Mouse (Mus musculus) midbrain, embryonic 11.5 days (tissue): ENCODE measurements around the gene Cep112. TPM values are rescaled to one million over a fixed set of nuclear protein-coding genes. Genes with fewer than 3 reads are reported as not detected.

ENCODE experiments used
- ATAC-seq: fragments of 200-750 bp; cut with Nextera tagmentation; 2 replicates; pipeline ENCODE4 v1.8.0; 2017; ENCODE audit warnings: moderate TSS enrichment, moderate library complexity; ENCODE audit not compliant: low FRiP score
- DNase-seq: peaks from one replicate; pipeline ENCODE4 v3.0.0; 2015; ENCODE audit warnings: low spot score; ENCODE audit errors: missing footprints
- H3K27ac ChIP-seq: fragments of 300-500 bp; sonication (generic); 2 replicates; pipeline ENCODE4 v1.5.1; 2014; ENCODE audit warnings: low read depth, low read length
- H3K27me3 ChIP-seq: fragments of 300-500 bp; sonication (generic); 2 replicates; pipeline ENCODE4 v1.6.1; 2014; ENCODE audit warnings: mild to moderate bottlenecking, low read length, moderate library complexity, mixed read lengths; ENCODE audit not compliant: control insufficient read depth, insufficient read depth
- H3K36me3 ChIP-seq: fragments of 300-500 bp; sonication (generic); 2 replicates; pipeline ENCODE4 v1.6.1; 2014; ENCODE audit warnings: mild to moderate bottlenecking, low read length, moderate library complexity, mixed read lengths; ENCODE audit not compliant: control insufficient read depth, insufficient read depth
- H3K4me1 ChIP-seq: fragments of 300-500 bp; sonication (generic); 2 replicates; pipeline ENCODE4 v1.6.1; 2014; ENCODE audit warnings: low read length; ENCODE audit not compliant: control insufficient read depth, insufficient read depth
- H3K4me2 ChIP-seq: fragments of 300-500 bp; sonication (generic); 2 replicates; pipeline ENCODE4 v1.6.1; 2014; ENCODE audit warnings: mild to moderate bottlenecking, moderate library complexity
- H3K4me3 ChIP-seq: fragments of 300-500 bp; sonication (generic); 2 replicates; pipeline ENCODE4 v1.5.1; 2014; ENCODE audit warnings: low read depth, low read length
- H3K9ac ChIP-seq: fragments of 300-500 bp; sonication (generic); 2 replicates; pipeline ENCODE4 v1.6.1; 2014; ENCODE audit warnings: low read length
- H3K9me3 ChIP-seq: fragments of 300-500 bp; sonication (generic); 2 replicates; pipeline ENCODE4 v1.6.1; 2016; ENCODE audit warnings: low read length; ENCODE audit not compliant: control insufficient read depth
- WGBS: fragments of 180-500 bp; shearing (Covaris S2); extraction: QIAGEN DNeasy Blood & Tissue Kit; methylation state at CpG from one replicate; pipeline ENCODE4 v1.1.7; 2014; 5-methylcytosine and 5-hydroxymethylcytosine counted together
- polyA plus RNA-seq: library from polyadenylated mRNA; unstranded; fragments of >200 nt; fragmentation: Nextera tagmentation; extraction: Ambion mirVana; gene quantifications from 2 replicates; pipeline ENCODE4 v1.2.1, GENCODE M21; 2014

Cep112 gene
- polyA plus RNA-seq, 1 experiment from 2014 or later: 21.3 TPM

GRCm38 (mm10) chr11:108892406-108892805 is 467.4 kb downstream of the Cep112 start:
- H3K27ac ChIP-seq: 0 out of 2 replicates have a peak overlapping the region, but pooled peaks have one; percentile 40
- H3K4me3 ChIP-seq: peak overlapping the region; percentile 7; the same call in 1 of the 2 replicates
- H3K4me1 ChIP-seq: peaks cover 40% of the 10 kb centered on the region
- 3% methylated on average over 4 of the region's 7 CpGs for WGBS
- no peak for ATAC-seq
- H3K9me3 ChIP-seq: no peaks in the 10 kb centered on the region
- H3K4me2 ChIP-seq: peak overlapping the region; percentile 28; the same call in 1 of the 2 replicates
- H3K36me3 ChIP-seq: no peaks in the 10 kb centered on the region
- DNase-seq: no peak
- peak overlapping the region; percentile 29; the same call in 1 of the 2 replicates for H3K9ac ChIP-seq
- H3K27me3 ChIP-seq: no peaks in the 10 kb centered on the region

- Histone ChIP-seq H3K36me3 (no peaks in the 10 kb centered on the region), H3K4me3 (peak overlapping the region; percentile 7; the same call in 1 of the 2 replicates), H3K27me3 (no peaks in the 10 kb centered on the region; the same call in 1 of the 2 replicates), H3K9me3 (no peaks in the 10 kb centered on the region), H3K4me1 (peaks cover 44% of the 10 kb centered on the region), H3K4me2 (peak overlapping the region; percentile 30), H3K9ac (peak overlapping the region; percentile 24; the same call in 1 of the 2 replicates), H3K27ac (peak overlapping the region; percentile 15; the same call in 1 of the 2 replicates)
- DNase-seq (peak; percentile 91), ATAC-seq (no peak)
- WGBS: 29% methylated on average over 12 of the region's 12 CpGs
These were observed 468.3 kb downstream of the Cep112 start for GRCm38 (mm10) chr11:108893232-108893790.

- peak overlapping the region; percentile 30 for H3K4me2 ChIP-seq
- no peaks in the 10 kb centered on the region; the same call in 1 of the 2 replicates for H3K27me3 ChIP-seq
- 24% methylated on average over 10 of the region's 10 CpGs for WGBS
- H3K4me1 ChIP-seq: peaks cover 44% of the 10 kb centered on the region
- no peaks in the 10 kb centered on the region for H3K9me3 ChIP-seq
- peak overlapping the region; percentile 30; the same call in 1 of the 2 replicates for H3K27ac ChIP-seq
- 0 out of 2 replicates have a peak overlapping the region, but pooled peaks have one; percentile 24 for H3K9ac ChIP-seq
- ATAC-seq (no peak), DNase-seq (peak; percentile 89)
- no peaks in the 10 kb centered on the region for H3K36me3 ChIP-seq
- peak overlapping the region; percentile 7; the same call in 1 of the 2 replicates for H3K4me3 ChIP-seq
These were observed 469.0 kb downstream of the Cep112 start for GRCm38 (mm10) chr11:108893855-108894510.

GRCm38 (mm10) chr11:108897034-108897433 is 472.0 kb downstream of the Cep112 start:
- no peaks in the 10 kb centered on the region; the same call in 1 of the 2 replicates for H3K27me3 ChIP-seq
- 91% methylated on average over 4 of the region's 4 CpGs for WGBS
- H3K27ac ChIP-seq: no peak overlapping the region

GRCm38 (mm10) chr11:108898063-108898462 is 473.1 kb downstream of the Cep112 start:
- Histone ChIP-seq H3K4me3 (no peak overlapping the region), H3K27me3 (no peaks in the 10 kb centered on the region; the same call in 1 of the 2 replicates), H3K9me3 (no peaks in the 10 kb centered on the region), H3K4me2 (no peak overlapping the region), H3K36me3 (no peaks in the 10 kb centered on the region), H3K4me1 (peaks cover 25% of the 10 kb centered on the region), H3K9ac (no peak overlapping the region), H3K27ac (no peak overlapping the region)
- ATAC-seq (no peak), DNase-seq (no peak)
- WGBS: 77% methylated on average over 9 of the region's 9 CpGs

More at GRCm38 (mm10) chr11:108897034-108897433, 472.0 kb downstream of the Cep112 start:
- H3K36me3 ChIP-seq: no peaks in the 10 kb centered on the region
- no peak overlapping the region for H3K9ac ChIP-seq
- ATAC-seq: no peak
- DNase-seq: no peak
- peaks cover 27% of the 10 kb centered on the region for H3K4me1 ChIP-seq
- H3K4me3 ChIP-seq: no peak overlapping the region
- H3K9me3 ChIP-seq: no peaks in the 10 kb centered on the region
- no peak overlapping the region for H3K4me2 ChIP-seq

- no peak overlapping the region for H3K4me3 ChIP-seq
- DNase-seq (no peak), ATAC-seq (no peak)
- H3K27ac ChIP-seq: no peak overlapping the region
- no peaks in the 10 kb centered on the region for H3K9me3 ChIP-seq
- no peaks in the 10 kb centered on the region; the same call in 1 of the 2 replicates for H3K27me3 ChIP-seq
- WGBS: 85% methylated on average over 6 of the region's 6 CpGs
- peaks cover 21% of the 10 kb centered on the region for H3K4me1 ChIP-seq
- H3K4me2 ChIP-seq: no peak overlapping the region
- no peak overlapping the region for H3K9ac ChIP-seq
- H3K36me3 ChIP-seq: no peaks in the 10 kb centered on the region
These were observed 473.5 kb downstream of the Cep112 start for GRCm38 (mm10) chr11:108898483-108898882.

- WGBS: 74% methylated on average over 10 of the region's 10 CpGs
- ATAC-seq (no peak), DNase-seq (no peak)
- H3K9ac ChIP-seq: no peak overlapping the region
- no peak overlapping the region for H3K4me3 ChIP-seq
- H3K27ac ChIP-seq: no peak overlapping the region
- no peaks in the 10 kb centered on the region for H3K9me3 ChIP-seq
- H3K27me3 ChIP-seq: no peaks in the 10 kb centered on the region; the same call in 1 of the 2 replicates
- no peak overlapping the region for H3K4me2 ChIP-seq
- H3K4me1 ChIP-seq: peaks cover 9% of the 10 kb centered on the region; the same call in 1 of the 2 replicates
- H3K36me3 ChIP-seq: no peaks in the 10 kb centered on the region
These were observed 475.9 kb downstream of the Cep112 start for GRCm38 (mm10) chr11:108900718-108901488.

- no peak for DNase-seq
- H3K4me1 ChIP-seq: peaks cover 9% of the 10 kb centered on the region; the same call in 1 of the 2 replicates
- H3K27me3 ChIP-seq: no peaks in the 10 kb centered on the region; the same call in 1 of the 2 replicates
- no peak for ATAC-seq
- H3K27ac ChIP-seq: no peak overlapping the region
- H3K36me3 ChIP-seq: no peaks in the 10 kb centered on the region
- no peak overlapping the region for H3K9ac ChIP-seq
- H3K9me3 ChIP-seq: no peaks in the 10 kb centered on the region
- 77% methylated on average over 7 of the region's 7 CpGs for WGBS
- no peak overlapping the region for H3K4me2 ChIP-seq
- no peak overlapping the region for H3K4me3 ChIP-seq
These were observed 476.7 kb downstream of the Cep112 start for GRCm38 (mm10) chr11:108901670-108902069.
